Mouse (Mus musculus) midbrain, embryonic 10.5 days (tissue): Measurements from ENCODE around the gene Sergef. TPM values are rescaled to one million over a fixed set of nuclear protein-coding genes. Genes with fewer than 3 reads are reported as not detected.

Experiments
- DNase-seq: peaks from one replicate; pipeline ENCODE4 v3.0.0-alpha.2; 2017; ENCODE audit warnings: low spot score
- H3K27ac ChIP-seq: fragments of 300-500 bp; sonication (generic); replicated peaks from 2 replicates; pipeline ENCODE4 v1.5.1; 2016; ENCODE audit warnings: mild to moderate bottlenecking
- H3K27me3 ChIP-seq: fragments of 300-500 bp; sonication (generic); 2 replicates; pipeline ENCODE4 v1.6.1; 2016; ENCODE audit warnings: low read depth, mild to moderate bottlenecking; ENCODE audit not compliant: poor library complexity, severe bottlenecking
- H3K36me3 ChIP-seq: fragments of 300-500 bp; sonication (generic); 2 replicates; pipeline ENCODE4 v1.6.1; 2016; ENCODE audit warnings: mild to moderate bottlenecking, moderate library complexity
- H3K4me1 ChIP-seq: fragments of 300-500 bp; sonication (generic); 2 replicates; pipeline ENCODE4 v1.6.1; 2016
- H3K4me3 ChIP-seq: fragments of 300-500 bp; sonication (generic); 2 replicates; pipeline ENCODE4 v1.5.1; 2016; ENCODE audit warnings: mild to moderate bottlenecking, moderate library complexity
- H3K9me3 ChIP-seq: fragments of 300-500 bp; sonication (generic); replicated peaks from 2 replicates; pipeline ENCODE4 v1.6.1; 2016; ENCODE audit warnings: mild to moderate bottlenecking
- WGBS: fragments of 180-500 bp; shearing (Covaris S2); methylation state at CpG from one replicate; pipeline ENCODE4 v1.1.7; 2016; 5-methylcytosine and 5-hydroxymethylcytosine counted together
- polyA plus RNA-seq: library from polyadenylated mRNA; unstranded; fragments of >200 nt; fragmentation: Nextera tagmentation; extraction: Ambion mirVana; gene quantifications from 2 replicates; pipeline ENCODE4 v1.2.1, GENCODE M21; 2016

Sergef gene
- polyA plus RNA-seq, 1 experiment from 2014 or later = 17.6 TPM

GRCm38 (mm10) chr7:46396231-46396927 is 243.2 kb downstream of the Sergef start, which contains the start of gene Kcnc1:
Gene Kcnc1 (plus strand): TSS chr7:46396497.
- peaks cover 93% of the 10 kb centered on the region for H3K27me3 ChIP-seq
- DNase-seq = peak; percentile 82
- peak within 1 kb of the TSS; percentile 79 for H3K27ac ChIP-seq
- peak within 1 kb of the TSS; percentile 72 for H3K4me3 ChIP-seq
- H3K9me3 ChIP-seq = no peaks in the 10 kb centered on the region
- peaks cover 26% of the 10 kb centered on the region for H3K4me1 ChIP-seq
- H3K36me3 ChIP-seq = no peaks in the 10 kb centered on the region
- under 1% methylated on average over 62 of the region's 93 CpGs for WGBS

DNA sequence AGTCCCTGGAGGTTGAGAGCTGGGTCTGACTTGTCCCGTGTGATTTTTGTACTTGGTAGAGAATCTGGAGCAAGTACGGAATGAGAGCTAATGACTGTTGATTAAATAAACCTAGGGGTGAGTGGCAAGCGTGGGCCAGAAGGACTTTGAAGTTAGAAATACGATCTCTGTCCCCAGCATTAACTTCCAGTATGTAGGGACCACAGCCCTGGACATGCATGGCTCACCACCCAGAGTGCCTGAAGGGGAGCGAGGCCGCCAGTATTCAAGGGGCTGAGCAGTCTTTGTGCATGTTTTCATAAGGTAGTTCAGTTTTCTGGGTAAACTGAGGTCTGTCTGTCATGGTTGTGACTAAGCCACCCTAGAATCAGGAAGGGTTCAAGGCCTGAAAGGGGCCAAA is 244.0 kb downstream of the Sergef start:
- no peak overlapping the region for H3K27ac ChIP-seq
- peak overlapping the region; percentile 72 for H3K4me3 ChIP-seq
- H3K36me3 ChIP-seq = no peaks in the 10 kb centered on the region
- no peak for DNase-seq
- peaks cover 26% of the 10 kb centered on the region for H3K4me1 ChIP-seq
- WGBS = 41% methylated on average over 6 of the region's 6 CpGs
- peaks cover 86% of the 10 kb centered on the region for H3K27me3 ChIP-seq
- H3K9me3 ChIP-seq = no peaks in the 10 kb centered on the region

- WGBS = 78% methylated on average over 4 of the region's 4 CpGs
- H3K4me3 ChIP-seq = no peak overlapping the region
Measured at GRCm38 (mm10) chr7:46394933-46395332, 244.7 kb downstream of the Sergef start.

DNA sequence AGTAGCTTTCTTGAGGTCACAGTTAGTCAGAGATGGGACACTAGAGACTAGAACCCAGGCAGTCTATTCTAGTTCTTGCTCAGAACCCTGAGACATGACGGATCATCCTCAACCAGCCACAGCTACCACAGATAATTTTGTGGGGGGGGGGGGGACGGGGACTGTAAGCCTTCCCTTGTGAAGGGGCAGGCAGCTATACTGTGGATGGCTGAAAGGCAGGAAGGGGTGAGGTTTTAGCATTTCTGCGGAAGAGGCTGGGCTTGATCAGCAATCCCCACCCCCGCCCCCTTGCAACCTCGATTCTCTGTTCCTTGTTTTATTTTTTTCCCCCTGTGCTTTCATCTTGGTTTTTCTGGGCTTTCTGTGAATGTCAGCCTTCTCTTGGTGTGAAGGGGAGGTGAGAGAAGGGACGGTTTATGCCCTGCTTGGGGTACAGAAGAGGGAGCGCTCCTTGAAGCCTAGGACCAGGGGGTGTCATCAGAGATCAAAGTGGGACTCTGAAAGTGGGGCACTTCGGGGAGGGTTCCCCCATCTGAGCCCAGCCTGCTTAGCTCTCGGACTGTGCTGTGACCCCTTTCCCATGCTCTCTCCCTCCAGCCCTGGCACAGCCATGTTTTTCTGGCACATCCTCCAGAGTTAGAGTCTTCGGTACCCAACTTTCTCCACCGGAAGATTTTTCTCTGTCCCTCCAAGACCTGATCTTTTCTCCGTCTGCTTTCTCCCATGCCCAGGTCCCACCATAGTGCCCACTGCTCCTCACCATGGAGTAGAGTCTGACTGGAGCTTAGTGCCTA is 245.7 kb downstream of the Sergef start:
- Histone ChIP-seq H3K27ac (no peak overlapping the region), H3K9me3 (no peaks in the 10 kb centered on the region), H3K36me3 (no peaks in the 10 kb centered on the region), H3K4me1 (peaks cover 26% of the 10 kb centered on the region), H3K4me3 (no peak overlapping the region), H3K27me3 (peaks cover 69% of the 10 kb centered on the region)
- DNase-seq = no peak
- 53% methylated on average over 12 of the region's 12 CpGs for WGBS

More at GRCm38 (mm10) chr7:46394933-46395332, 244.7 kb downstream of the Sergef start:
- Histone ChIP-seq H3K27ac (no peak overlapping the region), H3K4me1 (peaks cover 26% of the 10 kb centered on the region), H3K36me3 (no peaks in the 10 kb centered on the region), H3K27me3 (peaks cover 79% of the 10 kb centered on the region), H3K9me3 (no peaks in the 10 kb centered on the region)
- no peak for DNase-seq

Other genes starting within 250 kb of the Sergef start
- 0.37 and 1.3 TPM in 2 replicates for gene Kcnc1, start 243.3 kb downstream of the Sergef start, polyA plus RNA-seq
- 0.51 and 0.79 TPM in 2 replicates for gene Tph1, start 32.7 kb upstream of the Sergef start, polyA plus RNA-seq
- gene Saal1, start 70.9 kb upstream of the Sergef start, polyA plus RNA-seq = 41.7 and 46.6 TPM in 2 replicates
- gene Saa3, start 75.9 kb upstream of the Sergef start, polyA plus RNA-seq = not detected in 2 replicates
- not detected in 2 replicates for gene Saa4, start 92.8 kb upstream of the Sergef start, polyA plus RNA-seq
- gene Saa1, start 103.2 kb upstream of the Sergef start, polyA plus RNA-seq = 0.21 TPM in 1 of 2 replicates, not detected in the other
- 0.19 TPM in 1 of 2 replicates, not detected in the other for gene Saa2, start 112.0 kb upstream of the Sergef start, polyA plus RNA-seq
- 16.3 and 22.3 TPM in 2 replicates for gene Hps5, start 156.3 kb upstream of the Sergef start, polyA plus RNA-seq
- gene Gtf2h1, start 156.3 kb upstream of the Sergef start, polyA plus RNA-seq = 50.0 and 53.5 TPM in 2 replicates
- 2,560 and 3,667 TPM in 2 replicates for gene Ldha, start 201.7 kb upstream of the Sergef start, polyA plus RNA-seq
- gene Ldhc, start 221.4 kb upstream of the Sergef start, polyA plus RNA-seq = 0.12 TPM in 1 of 2 replicates, not detected in the other